Mouse (Mus musculus): Measurements from ENCODE around the gene Mycbp2. TPM values are rescaled to one million over a fixed set of nuclear protein-coding genes. Genes with fewer than 3 reads are reported as not detected.

Gene Mycbp2
- polyA plus RNA-seq, 1 experiment = 5.9 TPM

DNA sequence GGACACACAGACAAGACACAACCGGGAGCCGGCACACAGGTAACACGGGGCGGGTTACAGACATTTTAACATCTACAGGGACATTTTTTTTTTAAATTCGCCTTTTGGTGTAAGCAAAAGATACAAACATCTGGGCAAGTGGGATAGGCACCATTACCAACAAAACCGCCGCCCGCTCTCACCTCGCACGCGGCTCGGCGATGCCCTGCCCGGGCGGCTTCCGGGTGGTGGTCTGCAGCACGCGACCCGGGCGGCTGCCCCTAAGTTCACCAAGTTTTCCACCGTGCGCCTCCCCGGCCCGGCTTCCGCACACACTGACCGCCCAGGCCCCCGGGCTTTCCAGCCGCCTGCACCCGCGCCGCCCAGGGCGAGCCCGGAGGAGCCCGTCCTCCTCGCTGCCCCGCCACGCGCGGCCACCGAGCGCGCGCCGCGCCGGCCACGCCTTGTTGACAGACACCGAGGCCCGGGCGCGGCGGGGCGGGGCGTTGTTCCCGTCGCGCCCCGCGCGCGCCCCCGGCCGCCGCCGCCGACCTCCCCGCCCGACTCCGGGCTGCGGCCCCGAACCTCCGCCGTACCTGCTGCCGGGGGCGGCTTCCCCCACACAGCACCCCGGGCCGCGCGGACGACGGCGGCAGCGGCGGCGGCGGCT, 247.9 kb downstream of the Mycbp2 start:
- H3K27me3 ChIP-seq (ENCODE audit: control insufficient read depth, insufficient read depth, insufficient read length) = no peaks in the 10 kb centered on the region
- TF ChIP-seq FOSL1 (IDR thresholded peaks at IDR 0.05; ENCODE audit: insufficient read depth, low read length, poor library complexity, severe bottlenecking) (no peak), MYOG (IDR thresholded peaks at IDR 0.05; ENCODE audit: control insufficient read depth, extremely low read depth, insufficient read length) (no peak), MAX (IDR thresholded peaks at IDR 0.05) (peak; percentile 50), USF1 (IDR thresholded peaks at IDR 0.05; ENCODE audit: low read depth) (no peak), CTCF (IDR thresholded peaks at IDR 0.05; ENCODE audit: control insufficient read depth, insufficient read depth, insufficient read length) (no peak), MYOD1 (IDR thresholded peaks at IDR 0.05; ENCODE audit: control insufficient read depth, insufficient read length, low read depth) (no peak), CEBPB (IDR thresholded peaks at IDR 0.05; ENCODE audit: low read depth) (no peak)
- peaks cover 51% of the 10 kb centered on the region for H3K79me2 ChIP-seq (ENCODE audit: control insufficient read depth, insufficient read depth)
- H3K36me3 ChIP-seq (ENCODE audit: control insufficient read depth, insufficient read depth) = peaks cover 16% of the 10 kb centered on the region
- peak overlapping the region; percentile 79 for H3K4me3 ChIP-seq (ENCODE audit: insufficient read depth, poor library complexity, severe bottlenecking)
- H3K79me3 ChIP-seq (ENCODE audit: low read depth) = peaks cover 44% of the 10 kb centered on the region
- H3ac ChIP-seq (ENCODE audit: control insufficient read depth, insufficient read length, low read depth) = peak overlapping the region; percentile 92

DNA sequence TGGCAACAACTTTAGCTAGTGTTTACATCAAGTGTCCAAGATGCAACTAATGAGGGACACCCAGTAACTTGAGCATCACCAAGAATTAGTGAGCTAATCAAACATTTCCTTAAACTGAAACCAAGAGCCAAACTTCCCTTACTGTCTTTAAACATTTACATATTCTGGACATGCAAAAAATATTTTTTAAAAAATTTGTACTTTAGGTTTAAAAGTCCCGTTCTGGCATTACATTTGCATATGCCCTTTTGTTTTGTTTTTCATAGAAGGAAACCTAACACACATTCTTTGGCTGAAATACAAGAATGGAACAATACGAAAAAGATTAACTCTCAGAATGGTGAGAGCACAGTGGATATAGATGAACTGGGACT, 248.4 kb downstream of the Mycbp2 start:
- Histone ChIP-seq H3K79me2 (ENCODE audit: control insufficient read depth, insufficient read depth) (peaks cover 56% of the 10 kb centered on the region), H3K27me3 (ENCODE audit: control insufficient read depth, insufficient read depth, insufficient read length) (no peaks in the 10 kb centered on the region), H3ac (ENCODE audit: control insufficient read depth, insufficient read length, low read depth) (peak overlapping the region; percentile 87), H3K4me3 (ENCODE audit: insufficient read depth, poor library complexity, severe bottlenecking) (peak overlapping the region; percentile 79), H3K36me3 (ENCODE audit: control insufficient read depth, insufficient read depth) (peaks cover 16% of the 10 kb centered on the region), H3K79me3 (ENCODE audit: low read depth) (peaks cover 50% of the 10 kb centered on the region)
- TF ChIP-seq MYOG (IDR thresholded peaks at IDR 0.05; ENCODE audit: control insufficient read depth, extremely low read depth, insufficient read length) (no peak), MYOD1 (IDR thresholded peaks at IDR 0.05; ENCODE audit: control insufficient read depth, insufficient read length, low read depth) (no peak), USF1 (IDR thresholded peaks at IDR 0.05; ENCODE audit: low read depth) (no peak), CTCF (IDR thresholded peaks at IDR 0.05; ENCODE audit: control insufficient read depth, insufficient read depth, insufficient read length) (no peak), FOSL1 (IDR thresholded peaks at IDR 0.05; ENCODE audit: insufficient read depth, low read length, poor library complexity, severe bottlenecking) (no peak), MAX (IDR thresholded peaks at IDR 0.05) (no peak), CEBPB (IDR thresholded peaks at IDR 0.05; ENCODE audit: low read depth) (no peak)

DNA sequence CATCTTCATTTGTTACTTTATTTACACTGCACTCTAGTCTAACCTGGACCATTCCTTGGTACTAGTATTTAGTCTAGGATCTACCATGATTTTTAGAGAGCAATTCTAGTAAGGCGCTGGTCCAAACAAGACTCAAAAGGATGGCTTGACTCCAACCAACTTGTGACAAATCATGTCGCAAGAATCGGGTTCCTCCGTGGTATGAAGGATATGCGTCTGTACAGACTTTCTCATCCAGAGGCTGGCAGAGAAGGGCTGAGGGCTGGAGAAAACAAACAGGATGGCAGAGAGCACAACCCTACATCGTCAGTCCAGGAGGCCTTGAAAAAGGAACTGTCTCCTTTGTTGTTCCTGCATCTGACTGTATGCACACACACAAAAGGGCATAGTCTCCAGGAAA, 250.0 kb downstream of the Mycbp2 start:
- TF ChIP-seq USF1 (IDR thresholded peaks at IDR 0.05; ENCODE audit: low read depth) = no peak
- TF ChIP-seq MAX (IDR thresholded peaks at IDR 0.05) = no peak
- peak; percentile 8 for TF ChIP-seq CEBPB (IDR thresholded peaks at IDR 0.05; ENCODE audit: low read depth)
- H3K27me3 ChIP-seq (ENCODE audit: control insufficient read depth, insufficient read depth, insufficient read length) = no peaks in the 10 kb centered on the region
- H3K79me3 ChIP-seq (ENCODE audit: low read depth) = peaks cover 63% of the 10 kb centered on the region
- no peak overlapping the region for H3ac ChIP-seq (ENCODE audit: control insufficient read depth, insufficient read length, low read depth)
- no peak overlapping the region for H3K4me3 ChIP-seq (ENCODE audit: insufficient read depth, poor library complexity, severe bottlenecking)
- peaks cover 23% of the 10 kb centered on the region for H3K36me3 ChIP-seq (ENCODE audit: control insufficient read depth, insufficient read depth)
- H3K79me2 ChIP-seq (ENCODE audit: control insufficient read depth, insufficient read depth) = peaks cover 72% of the 10 kb centered on the region

DNA sequence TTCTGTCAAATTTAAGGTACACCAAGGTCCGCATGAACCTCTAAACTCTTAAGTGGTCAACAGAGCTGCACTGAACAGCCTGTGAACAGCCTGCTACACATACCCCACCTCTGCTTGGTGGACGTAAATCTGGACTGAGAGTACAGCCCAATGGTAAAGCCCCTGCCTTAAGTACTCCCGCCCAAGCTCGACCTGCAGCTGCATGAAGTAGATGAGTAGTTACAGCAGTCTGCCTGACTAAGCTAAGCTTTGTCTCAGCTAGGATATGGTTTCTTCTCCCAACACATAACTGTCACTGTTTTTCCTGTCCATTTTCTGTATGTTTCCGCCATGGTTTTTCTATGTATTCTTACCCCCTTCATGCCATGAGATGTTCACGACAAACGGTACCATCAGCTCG, 250.8 kb downstream of the Mycbp2 start:
- Histone ChIP-seq H3K27me3 (ENCODE audit: control insufficient read depth, insufficient read depth, insufficient read length) (no peaks in the 10 kb centered on the region), H3K79me2 (ENCODE audit: control insufficient read depth, insufficient read depth) (peaks cover 79% of the 10 kb centered on the region), H3K79me3 (ENCODE audit: low read depth) (peaks cover 70% of the 10 kb centered on the region), H3K36me3 (ENCODE audit: control insufficient read depth, insufficient read depth) (peaks cover 30% of the 10 kb centered on the region), H3K4me3 (ENCODE audit: insufficient read depth, poor library complexity, severe bottlenecking) (no peak overlapping the region), H3ac (ENCODE audit: control insufficient read depth, insufficient read length, low read depth) (no peak overlapping the region)
- TF ChIP-seq CEBPB (IDR thresholded peaks at IDR 0.05; ENCODE audit: low read depth) (no peak), CTCF (IDR thresholded peaks at IDR 0.05; ENCODE audit: control insufficient read depth, insufficient read depth, insufficient read length) (no peak), USF1 (IDR thresholded peaks at IDR 0.05; ENCODE audit: low read depth) (no peak), MYOG (IDR thresholded peaks at IDR 0.05; ENCODE audit: control insufficient read depth, extremely low read depth, insufficient read length) (no peak), MAX (IDR thresholded peaks at IDR 0.05) (no peak), MYOD1 (IDR thresholded peaks at IDR 0.05; ENCODE audit: control insufficient read depth, insufficient read length, low read depth) (no peak), FOSL1 (IDR thresholded peaks at IDR 0.05; ENCODE audit: insufficient read depth, low read length, poor library complexity, severe bottlenecking) (no peak)

DNA sequence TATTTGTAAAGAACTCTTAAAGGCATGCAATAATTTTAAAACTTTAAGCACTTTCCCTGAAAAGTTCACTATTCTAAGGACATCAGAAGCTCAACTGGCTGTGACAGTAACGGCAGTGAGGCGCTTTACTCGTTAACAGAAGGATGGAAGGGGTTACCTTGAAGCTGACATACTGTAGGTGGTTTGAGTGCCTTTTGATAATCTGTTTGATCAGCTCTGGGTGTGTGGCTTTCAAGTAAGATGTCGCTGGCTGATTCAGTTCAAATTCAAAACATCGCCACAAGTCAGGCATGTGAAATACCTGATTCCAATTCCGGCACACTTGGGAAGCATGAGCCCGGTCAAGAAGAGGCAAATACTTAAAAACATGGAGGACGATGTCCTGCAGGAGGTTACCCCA, 251.6 kb downstream of the Mycbp2 start:
- no peak overlapping the region for H3ac ChIP-seq (ENCODE audit: control insufficient read depth, insufficient read length, low read depth)
- no peaks in the 10 kb centered on the region for H3K27me3 ChIP-seq (ENCODE audit: control insufficient read depth, insufficient read depth, insufficient read length)
- H3K79me3 ChIP-seq (ENCODE audit: low read depth) = peaks cover 75% of the 10 kb centered on the region
- H3K36me3 ChIP-seq (ENCODE audit: control insufficient read depth, insufficient read depth) = peaks cover 31% of the 10 kb centered on the region
- TF ChIP-seq MYOG (IDR thresholded peaks at IDR 0.05; ENCODE audit: control insufficient read depth, extremely low read depth, insufficient read length) = no peak
- TF ChIP-seq MAX (IDR thresholded peaks at IDR 0.05) = no peak
- no peak overlapping the region for H3K4me3 ChIP-seq (ENCODE audit: insufficient read depth, poor library complexity, severe bottlenecking)
- H3K79me2 ChIP-seq (ENCODE audit: control insufficient read depth, insufficient read depth) = peaks cover 84% of the 10 kb centered on the region

DNA sequence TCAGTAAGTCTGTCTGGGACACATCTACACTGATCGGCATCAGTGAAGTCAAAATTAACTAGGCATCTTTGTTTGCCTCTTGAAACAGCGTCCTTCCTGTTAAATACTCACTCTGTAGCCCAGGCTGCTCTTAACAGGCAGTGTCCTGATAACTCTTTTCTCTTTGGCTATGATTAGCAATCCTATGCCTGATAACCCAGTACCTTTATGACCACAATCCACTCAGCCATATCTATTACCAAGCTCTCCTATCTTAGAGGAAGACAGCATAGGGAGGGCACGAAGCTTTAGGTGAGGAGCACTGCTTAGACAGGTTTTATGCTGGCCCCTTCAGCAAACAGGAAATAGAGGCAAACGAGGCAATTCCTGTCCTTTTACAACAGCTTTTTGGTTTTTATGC, 252.9 kb downstream of the Mycbp2 start:
- H3K79me2 ChIP-seq (ENCODE audit: control insufficient read depth, insufficient read depth) = peaks cover 83% of the 10 kb centered on the region
- H3K27me3 ChIP-seq (ENCODE audit: control insufficient read depth, insufficient read depth, insufficient read length) = no peaks in the 10 kb centered on the region
- H3K36me3 ChIP-seq (ENCODE audit: control insufficient read depth, insufficient read depth) = peaks cover 37% of the 10 kb centered on the region
- no peak overlapping the region for H3ac ChIP-seq (ENCODE audit: control insufficient read depth, insufficient read length, low read depth)
- H3K4me3 ChIP-seq (ENCODE audit: insufficient read depth, poor library complexity, severe bottlenecking) = no peak overlapping the region
- H3K79me3 ChIP-seq (ENCODE audit: low read depth) = peaks cover 75% of the 10 kb centered on the region
- TF ChIP-seq MAX (IDR thresholded peaks at IDR 0.05) (no peak), MYOG (IDR thresholded peaks at IDR 0.05; ENCODE audit: control insufficient read depth, extremely low read depth, insufficient read length) (no peak), FOSL1 (IDR thresholded peaks at IDR 0.05; ENCODE audit: insufficient read depth, low read length, poor library complexity, severe bottlenecking) (no peak), USF1 (IDR thresholded peaks at IDR 0.05; ENCODE audit: low read depth) (no peak), MYOD1 (IDR thresholded peaks at IDR 0.05; ENCODE audit: control insufficient read depth, insufficient read length, low read depth) (no peak), CTCF (IDR thresholded peaks at IDR 0.05; ENCODE audit: control insufficient read depth, insufficient read depth, insufficient read length) (no peak), CEBPB (IDR thresholded peaks at IDR 0.05; ENCODE audit: low read depth) (no peak)
